Mouse (Mus musculus) hindbrain, embryonic 10.5 days (tissue): Measurements from ENCODE around the gene Amd2. TPM values are rescaled to one million over a fixed set of nuclear protein-coding genes. Genes with fewer than 3 reads are reported as not detected.

Experiments used
- DNase-seq: peaks from one replicate; pipeline ENCODE4 v3.0.0-alpha.2; 2017; ENCODE audit warnings: low spot score
- H3K27ac ChIP-seq: fragments of 300-500 bp; sonication (generic); 2 replicates; pipeline ENCODE4 v1.5.1; 2016; ENCODE audit warnings: mild to moderate bottlenecking, moderate library complexity
- H3K27me3 ChIP-seq: fragments of 300-500 bp; sonication (generic); 2 replicates; pipeline ENCODE4 v1.6.1; 2016; ENCODE audit warnings: mild to moderate bottlenecking; ENCODE audit not compliant: poor library complexity, insufficient read depth, severe bottlenecking
- H3K36me3 ChIP-seq: fragments of 300-500 bp; sonication (generic); 2 replicates; pipeline ENCODE4 v1.6.1; 2016; ENCODE audit warnings: mild to moderate bottlenecking, moderate library complexity
- H3K4me1 ChIP-seq: fragments of 300-500 bp; sonication (generic); replicated peaks from 2 replicates; pipeline ENCODE4 v1.6.1; 2016; ENCODE audit warnings: mild to moderate bottlenecking
- H3K4me3 ChIP-seq: fragments of 300-500 bp; sonication (generic); 2 replicates; pipeline ENCODE4 v1.5.1; 2016; ENCODE audit warnings: mild to moderate bottlenecking, moderate library complexity
- H3K9me3 ChIP-seq: fragments of 300-500 bp; sonication (generic); 2 replicates; pipeline ENCODE4 v1.6.1; 2016; ENCODE audit warnings: mild to moderate bottlenecking, moderate library complexity
- WGBS: fragments of 180-500 bp; shearing (Covaris S2); methylation state at CpG from one replicate; pipeline ENCODE4 v1.1.7; 2016; 5-methylcytosine and 5-hydroxymethylcytosine counted together
- polyA plus RNA-seq: library from polyadenylated mRNA; unstranded; fragments of >200 nt; fragmentation: Nextera tagmentation; extraction: Ambion mirVana; gene quantifications from 2 replicates; pipeline ENCODE4 v1.2.1, GENCODE M21; 2016

Amd2 gene
- 2.3 and 3.4 TPM in 2 replicates for polyA plus RNA-seq

- H3K4me1 ChIP-seq: no peaks in the 10 kb centered on the region
- no peaks in the 10 kb centered on the region for H3K27me3 ChIP-seq
- H3K36me3 ChIP-seq: no peaks in the 10 kb centered on the region
- no peaks in the 10 kb centered on the region for H3K9me3 ChIP-seq
- no peak within 1 kb of the TSS for H3K27ac ChIP-seq
- DNase-seq: no peak
- no peak within 1 kb of the TSS for H3K4me3 ChIP-seq
- 94% methylated on average over 8 of the region's 8 CpGs for WGBS
These were observed at the start of gene Amd2 for GRCm38 (mm10) chr10:35711792-35712191. Gene Amd2, minus strand, starts transcription at chr10:35711892.

- Histone ChIP-seq H3K4me1 (no peaks in the 10 kb centered on the region), H3K27me3 (no peaks in the 10 kb centered on the region), H3K36me3 (no peaks in the 10 kb centered on the region), H3K4me3 (no peak overlapping the region), H3K27ac (no peak overlapping the region), H3K9me3 (no peaks in the 10 kb centered on the region)
- DNase-seq: no peak
- 82% methylated on average over 3 of the region's 3 CpGs for WGBS
These were observed 49.6 kb upstream of the Amd2 start for GRCm38 (mm10) chr10:35761280-35761679.

- H3K4me1 ChIP-seq: no peaks in the 10 kb centered on the region
- H3K27me3 ChIP-seq: no peaks in the 10 kb centered on the region
- no peak for DNase-seq
- H3K36me3 ChIP-seq: no peaks in the 10 kb centered on the region
- no peak overlapping the region for H3K4me3 ChIP-seq
- no peak overlapping the region for H3K27ac ChIP-seq
- WGBS: 91% methylated on average over 2 of the region's 2 CpGs
- no peaks in the 10 kb centered on the region for H3K9me3 ChIP-seq
These were observed 25.9 kb upstream of the Amd2 start for GRCm38 (mm10) chr10:35737639-35738038.

GRCm38 (mm10) chr10:35714266-35714665 is 2.6 kb upstream of the Amd2 start:
- Histone ChIP-seq H3K27me3 (no peaks in the 10 kb centered on the region), H3K36me3 (no peaks in the 10 kb centered on the region), H3K4me3 (no peak overlapping the region), H3K9me3 (no peaks in the 10 kb centered on the region), H3K4me1 (no peaks in the 10 kb centered on the region), H3K27ac (no peak overlapping the region)
- DNase-seq: no peak
